Mouse (Mus musculus) megakaryocyte-erythroid progenitor cell, adult 5-6 weeks (primary cell): ENCODE measurements around the gene Rae1. TPM values are rescaled to one million over a fixed set of nuclear protein-coding genes. Genes with fewer than 3 reads are reported as not detected.

ENCODE experiments used
- ATAC-seq: replicated peaks from 2 replicates; pipeline ENCODE4 v1.8.0; 2016; ENCODE audit warnings: mild to moderate bottlenecking, inconsistent platforms; ENCODE audit not compliant: severe bottlenecking, poor library complexity, low FRiP score, low TSS enrichment
- total RNA-seq, 2 experiments: library from RNA; stranded (forward) in 1 of 2; stranded (reverse) in 1 of 2; fragments of 200-1000, 215-1000 nt in 1 of 2; fragments of >200 nt in 1 of 2; fragmentation: Nextera tagmentation in 1 of 2; gene quantifications; 2 replicates each; pipeline ENCODE4 v1.2.3; 2014 to 2017

The Rae1 gene
- total RNA-seq, 2 experiments from 2014 or later: 102 to 142 TPM

DNA sequence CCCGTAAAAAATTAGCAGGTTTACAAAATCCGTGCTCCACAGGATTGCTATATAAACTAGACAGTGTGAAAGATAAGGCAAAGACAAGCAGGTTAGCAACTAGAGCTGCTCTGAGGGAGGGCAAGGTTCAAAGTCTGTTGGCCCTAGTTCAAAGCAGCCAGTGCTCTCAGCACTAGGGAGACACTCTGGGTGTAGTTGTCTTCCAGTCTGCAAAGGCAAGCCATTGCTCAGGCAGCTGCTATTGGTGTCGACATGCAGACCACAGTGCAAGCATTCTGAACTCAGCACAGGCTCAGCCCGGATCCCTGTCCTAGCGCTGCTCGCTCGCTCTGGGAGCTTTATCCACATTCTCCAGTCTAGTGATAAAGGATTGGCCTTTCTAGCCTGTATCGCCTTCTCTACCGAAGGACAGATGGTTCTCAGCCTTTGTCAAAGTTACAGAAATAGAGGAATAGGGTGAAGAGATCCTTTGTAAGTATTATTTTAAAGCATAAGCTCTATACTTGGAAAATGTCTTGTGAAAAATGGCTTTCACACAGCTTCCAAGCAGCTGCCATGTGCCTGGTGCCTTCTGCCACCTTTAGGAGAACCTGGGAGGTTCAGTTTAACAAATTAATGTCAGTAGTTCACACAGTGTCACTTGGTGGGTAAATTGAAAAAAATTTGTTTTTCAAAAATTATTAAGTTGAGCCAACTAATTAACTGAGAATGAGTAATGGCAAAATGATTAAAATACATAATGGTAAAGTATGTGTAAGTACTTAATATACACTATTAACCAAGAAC lies 16.9 kb upstream of the Rae1 start:
- no peak for ATAC-seq

GRCm38 (mm10) chr2:172990161-172990560 lies 9.8 kb upstream of the Rae1 start:
- no peak for ATAC-seq

DNA sequence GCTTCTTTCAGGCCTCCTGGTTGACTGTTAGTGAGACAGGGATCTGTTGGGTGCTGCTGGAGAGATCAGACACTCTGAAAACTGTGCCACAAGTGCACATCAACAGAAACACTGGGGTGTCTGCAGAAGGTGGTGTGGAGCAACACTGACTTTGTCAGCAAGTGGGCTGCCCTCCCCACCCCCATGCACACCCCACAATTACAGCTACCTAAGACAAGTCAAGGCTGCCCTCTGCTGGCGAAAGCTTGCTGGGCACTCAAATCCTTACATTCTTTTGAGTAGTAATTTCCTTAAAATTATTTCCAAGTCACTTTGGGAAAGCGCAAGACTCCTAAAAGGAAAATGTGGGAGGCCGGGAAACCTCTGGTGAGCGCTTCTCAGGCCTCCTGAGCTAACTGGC lies 3.7 kb upstream of the Rae1 start:
- ATAC-seq: 0 out of 2 replicates have a peak, but pooled peaks have one; percentile 18

DNA sequence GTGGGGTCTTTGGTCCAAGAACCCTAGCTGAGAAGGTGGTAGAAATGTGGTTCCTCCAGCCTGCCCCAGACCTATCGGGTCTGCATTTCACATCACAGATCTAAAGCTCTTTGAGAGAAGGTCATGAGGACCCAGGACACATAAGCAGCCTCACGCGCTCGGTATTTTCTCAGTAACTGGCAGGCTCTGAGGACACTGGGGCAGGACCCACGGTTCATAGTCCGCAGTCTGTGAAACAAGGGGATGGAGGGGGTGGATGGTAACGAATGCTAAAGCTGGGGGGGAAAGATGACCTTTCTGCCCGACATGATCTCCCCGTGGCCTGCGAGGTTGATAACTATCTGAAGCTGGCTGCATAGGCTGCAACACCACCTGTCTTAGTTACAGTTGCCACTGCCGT lies 2.2 kb upstream of the Rae1 start:
- no peak for ATAC-seq

- no peak for ATAC-seq
Measured at GRCm38 (mm10) chr2:172998478-172998877, 1.4 kb upstream of the Rae1 start.

GRCm38 (mm10) chr2:173000285-173000652 lies 352 bp downstream of the Rae1 start:
- peak; percentile 62 for ATAC-seq

DNA sequence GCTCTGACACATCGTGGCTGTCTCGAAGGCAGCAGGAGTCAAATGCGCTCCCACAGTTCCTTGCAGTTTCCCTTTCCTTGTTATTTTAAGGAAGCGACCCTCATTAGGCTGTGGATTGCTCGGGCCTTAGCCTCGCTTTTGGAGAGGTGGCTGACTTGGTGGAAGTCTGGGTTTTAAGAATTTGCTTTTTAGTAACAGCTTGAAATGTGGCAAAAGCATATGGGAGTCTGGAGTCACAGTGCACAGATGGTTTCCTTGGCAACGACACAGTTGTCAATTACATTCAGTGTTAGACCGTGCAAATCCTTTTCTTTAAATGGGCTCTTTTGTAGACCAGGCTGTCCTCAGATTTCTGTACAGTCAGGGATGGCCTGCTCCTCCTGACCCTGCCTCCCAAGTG lies 1.0 kb downstream of the Rae1 start:
- ATAC-seq: no peak

DNA sequence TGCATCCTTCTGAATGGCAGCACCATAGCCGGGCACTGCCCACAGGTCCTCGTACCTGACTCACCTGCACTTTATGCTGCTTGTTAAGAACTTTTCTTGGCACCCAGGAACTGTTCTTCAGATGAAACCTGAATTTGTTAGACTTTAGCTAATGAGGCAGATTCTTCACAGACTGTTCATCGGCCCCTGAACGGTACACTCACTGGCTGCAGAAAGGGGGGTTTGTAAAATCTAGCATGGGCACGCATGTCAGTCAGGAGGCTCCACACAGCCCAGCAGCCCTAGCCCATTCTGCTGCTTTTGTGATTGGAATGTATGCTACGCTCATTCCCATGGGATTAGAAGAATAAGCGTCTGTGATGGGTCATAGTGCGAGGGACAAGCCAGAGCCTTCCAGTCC lies 3.8 kb downstream of the Rae1 start:
- no peak for ATAC-seq

DNA sequence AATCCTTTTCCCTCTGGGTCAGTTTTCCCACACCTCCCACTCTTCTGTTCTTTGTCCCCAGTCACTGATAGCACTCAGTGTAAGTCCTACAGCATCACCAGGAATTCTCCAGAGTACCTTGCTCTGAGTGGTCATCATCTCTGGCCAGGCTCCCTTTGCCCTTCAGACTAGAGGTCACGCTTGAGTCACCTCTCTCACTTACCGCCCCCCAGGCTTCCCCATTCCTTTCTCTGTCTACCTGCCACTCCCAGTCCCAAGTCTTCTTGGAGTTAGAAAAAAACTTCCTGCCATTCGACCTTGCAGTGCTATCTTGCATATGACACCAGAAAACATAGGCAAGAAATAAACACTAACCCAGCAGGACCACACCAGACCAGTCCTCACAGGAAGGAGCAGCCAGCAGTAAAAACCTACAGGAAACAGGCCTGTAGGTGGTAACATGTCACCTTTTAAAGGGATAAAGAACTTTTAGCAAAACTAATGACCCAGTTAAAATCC lies 10.4 kb downstream of the Rae1 start:
- no peak for ATAC-seq

DNA sequence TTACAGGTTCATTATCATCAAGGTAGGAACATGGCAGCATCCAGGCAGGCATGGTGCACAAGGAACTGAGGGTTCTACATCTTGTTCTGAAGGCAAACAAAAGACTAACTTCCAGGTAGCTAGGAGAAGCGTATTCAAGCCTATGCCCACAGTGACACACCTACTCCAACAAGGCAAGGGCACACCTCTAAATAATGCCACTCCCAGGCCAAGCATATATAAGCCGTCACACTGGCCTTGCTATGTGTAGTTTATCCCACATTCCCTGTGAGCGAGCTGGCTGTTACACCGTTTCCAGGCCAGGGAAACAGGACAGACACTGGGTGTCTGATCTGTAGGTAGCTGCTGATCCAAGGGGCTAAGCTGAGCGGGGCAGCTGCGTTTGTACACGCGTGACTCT lies 11.5 kb downstream of the Rae1 start:
- no peak for ATAC-seq

DNA sequence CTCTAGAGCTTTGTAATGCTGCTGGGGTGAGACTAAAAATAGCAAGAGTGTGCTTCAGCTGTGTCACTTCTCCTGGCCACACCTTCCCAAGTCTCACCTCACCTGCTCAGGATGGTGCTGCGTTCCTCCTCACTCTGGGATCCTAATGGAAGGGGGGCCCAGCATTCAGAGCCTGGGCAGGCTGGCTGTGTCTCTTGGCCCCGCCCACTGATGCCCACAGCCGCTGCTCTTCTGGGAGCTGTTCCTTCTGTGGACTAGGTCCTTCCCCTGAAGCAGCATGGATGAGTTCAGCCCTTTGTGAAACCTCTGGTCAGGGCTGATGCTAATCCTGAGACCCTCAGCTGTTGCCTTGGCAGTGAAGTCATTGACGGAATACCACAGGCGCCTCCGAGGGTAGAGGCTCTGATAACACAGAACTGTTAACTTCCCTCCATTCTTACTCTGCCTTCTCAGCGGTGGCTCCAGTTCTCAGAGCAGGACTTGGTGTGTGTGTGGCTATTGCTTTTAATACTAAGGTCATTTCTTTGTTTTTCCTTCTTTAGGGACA lies 14.9 kb downstream of the Rae1 start:
- no peak for ATAC-seq

DNA sequence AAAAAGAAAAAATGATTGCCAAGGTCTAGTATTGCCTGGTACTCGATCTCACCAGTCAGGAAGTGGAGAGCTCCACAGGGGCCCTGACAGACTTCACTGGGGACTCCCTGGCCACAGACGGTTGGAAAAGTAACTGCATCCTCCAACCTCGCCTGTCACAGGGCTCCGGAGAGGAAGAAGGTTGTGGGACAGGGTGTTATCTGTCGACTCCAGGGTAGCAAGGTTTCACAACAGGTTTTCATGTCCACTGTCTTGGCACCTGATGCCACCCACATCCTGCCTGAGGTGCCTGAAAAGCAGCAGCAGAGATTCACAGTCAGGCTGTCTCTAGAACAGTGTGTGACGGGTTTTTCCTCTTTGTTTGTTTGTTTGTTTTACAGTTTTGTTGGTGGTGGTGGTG lies 18.0 kb downstream of the Rae1 start:
- ATAC-seq: peak; percentile 49

GRCm38 (mm10) chr2:173018618-173019017 lies 18.7 kb downstream of the Rae1 start:
- ATAC-seq: peak; percentile 14; the same call in 1 of the 2 replicates

- ATAC-seq: no peak
Measured at GRCm38 (mm10) chr2:173019322-173019721, 19.4 kb downstream of the Rae1 start.

DNA sequence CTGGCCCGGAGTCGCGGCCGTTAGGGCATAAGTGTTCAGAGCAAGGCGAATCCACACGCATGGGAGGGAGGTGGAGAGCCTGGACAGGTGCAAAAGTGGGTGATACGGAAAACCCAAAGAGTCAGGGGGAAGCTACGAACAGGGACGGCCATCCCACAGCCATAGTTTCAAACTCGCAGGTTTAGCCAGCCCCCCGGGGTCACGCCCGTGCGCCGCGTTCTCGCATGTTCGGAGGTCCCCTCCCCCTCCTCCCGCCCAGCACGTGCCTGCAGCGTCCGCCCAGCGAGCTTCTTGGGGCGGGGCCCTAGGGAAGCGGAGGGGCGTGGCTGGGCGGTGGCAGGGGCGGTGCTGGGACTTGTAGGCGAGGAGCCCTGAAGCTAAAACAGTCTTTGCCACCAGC lies 19.9 kb downstream of the Rae1 start:
- ATAC-seq: peak; percentile 69

DNA sequence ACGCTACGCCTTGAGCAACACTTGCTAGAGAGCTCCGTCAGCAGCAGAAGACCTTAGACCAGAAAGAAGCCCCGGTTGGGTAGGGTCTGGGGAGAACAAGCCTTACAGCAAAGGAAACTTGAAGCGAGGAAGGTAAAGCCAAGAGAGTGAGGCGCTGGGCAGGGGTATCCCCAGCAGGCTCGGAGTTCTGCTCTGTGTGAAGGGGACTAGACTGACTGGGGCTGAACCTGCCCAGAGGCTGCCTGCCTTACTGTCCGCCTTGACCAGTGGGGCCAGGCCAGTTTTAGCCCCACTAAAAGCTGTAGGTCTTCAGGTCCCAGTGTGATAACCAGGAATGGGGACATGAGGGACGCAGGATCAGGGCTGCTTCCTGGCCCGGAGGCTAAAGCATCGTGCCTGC lies 20.5 kb downstream of the Rae1 start, which contains the start of gene Rbm38:
Gene Rbm38, plus strand, starts transcription at position 69 of the 400 bp plus-strand sequence.
- ATAC-seq: no peak

- ATAC-seq: peak; percentile 48
Measured at GRCm38 (mm10) chr2:173021633-173022055, 21.7 kb downstream of the Rae1 start.

GRCm38 (mm10) chr2:173022056-173022681 lies 22.3 kb downstream of the Rae1 start:
- ATAC-seq: no peak

- no peak for ATAC-seq
Measured at GRCm38 (mm10) chr2:173022813-173023212, 22.9 kb downstream of the Rae1 start.

GRCm38 (mm10) chr2:173023371-173023851 lies 23.5 kb downstream of the Rae1 start:
- ATAC-seq: peak; percentile 16
